Mouse (Mus musculus) midbrain, postnatal 0 days (tissue): ENCODE measurements around the gene Cd200. TPM values are rescaled to one million over a fixed set of nuclear protein-coding genes. Genes with fewer than 3 reads are reported as not detected.

ENCODE experiments used
- ATAC-seq: fragments of 200-750 bp; cut with Nextera tagmentation; 2 replicates; pipeline ENCODE4 v1.8.0; 2017; ENCODE audit warnings: moderate number of reproducible peaks, mild to moderate bottlenecking, moderate TSS enrichment, moderate library complexity; ENCODE audit not compliant: low FRiP score
- DNase-seq: peaks from one replicate; pipeline ENCODE4 v3.0.0-alpha.2; 2015; ENCODE audit warnings: low spot score
- H3K27ac ChIP-seq: fragments of 300-500 bp; sonication (generic); 2 replicates; pipeline ENCODE4 v1.5.1; 2014; ENCODE audit warnings: low read depth, mild to moderate bottlenecking, low read length, mixed read lengths
- H3K27me3 ChIP-seq: fragments of 300-500 bp; sonication (generic); 2 replicates; pipeline ENCODE4 v1.6.1; 2014; ENCODE audit warnings: low read length, control low read depth, mixed read lengths; ENCODE audit not compliant: insufficient read depth
- H3K36me3 ChIP-seq: fragments of 300-500 bp; sonication (generic); 2 replicates; pipeline ENCODE4 v1.6.1; 2014; ENCODE audit warnings: low read length, control low read depth, mixed read lengths; ENCODE audit not compliant: insufficient read depth
- H3K4me1 ChIP-seq: fragments of 300-500 bp; sonication (generic); 2 replicates; pipeline ENCODE4 v1.6.1; 2014; ENCODE audit warnings: mild to moderate bottlenecking, control low read depth, antibody characterized with exemption, low read length, mixed read lengths; ENCODE audit not compliant: insufficient read depth
- H3K4me2 ChIP-seq: fragments of 300-500 bp; sonication (generic); 2 replicates; pipeline ENCODE4 v1.6.1; 2014; ENCODE audit warnings: low read depth, mild to moderate bottlenecking, low read length, mixed read lengths; ENCODE audit not compliant: poor library complexity, severe bottlenecking
- H3K4me3 ChIP-seq: fragments of 300-500 bp; sonication (generic); 2 replicates; pipeline ENCODE4 v1.5.1; 2014; ENCODE audit warnings: low read depth, mild to moderate bottlenecking, low read length, moderate library complexity
- H3K9ac ChIP-seq: fragments of 300-500 bp; sonication (generic); replicated peaks from 2 replicates; pipeline ENCODE4 v1.6.1; 2014; ENCODE audit warnings: mild to moderate bottlenecking, low read length, moderate library complexity, mixed read lengths; ENCODE audit not compliant: poor library complexity, severe bottlenecking
- H3K9me3 ChIP-seq: fragments of 300-500 bp; sonication (generic); 2 replicates; pipeline ENCODE4 v1.6.1; 2016; ENCODE audit warnings: low read length, control low read depth
- CTCF ChIP-seq: IDR thresholded peaks from 2 replicates; pipeline ENCODE4 v1.5.1; 2016; ENCODE audit warnings: antibody characterized with exemption, mild to moderate bottlenecking
- WGBS: fragments of 180-500 bp; shearing (Covaris S2); extraction: QIAGEN DNeasy Blood & Tissue Kit; methylation state at CpG from one replicate; pipeline ENCODE4 v1.1.7; 2014; 5-methylcytosine and 5-hydroxymethylcytosine counted together
- polyA plus RNA-seq: library from polyadenylated mRNA; unstranded; fragments of >200 nt; fragmentation: Nextera tagmentation; extraction: Ambion mirVana; gene quantifications from 2 replicates; pipeline ENCODE4 v1.2.1, GENCODE M21; 2015
- total RNA-seq: library from RNA; depleted of rRNA; stranded (reverse); fragments of >200 nt; gene quantifications from 2 replicates; pipeline ENCODE4 v1.2.3, GENCODE M21; 2014; rRNA removed

The Cd200 gene
- total and polyA plus RNA-seq, 2 experiments from 2014 or later = 272 to 514 TPM

DNA sequence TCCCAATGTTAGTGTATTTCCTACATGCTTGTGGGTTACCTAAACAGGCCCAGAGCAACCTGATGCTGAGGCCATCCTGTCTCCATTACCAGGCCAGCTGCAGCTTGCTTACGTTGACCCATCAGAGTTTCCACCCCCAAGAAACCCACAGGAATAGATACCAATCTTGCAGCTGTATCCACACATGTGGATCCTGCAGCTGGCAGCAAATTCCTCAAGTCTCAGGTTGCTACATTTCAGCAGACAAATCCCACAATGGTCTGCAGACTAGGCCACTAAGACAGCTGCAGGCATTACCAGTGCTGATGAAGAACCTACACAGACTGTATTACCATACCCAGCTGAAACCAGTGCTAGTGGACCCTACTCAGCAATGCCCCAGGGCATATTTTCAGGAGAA, 72.4 kb downstream of the Cd200 start:
- ATAC-seq (no peak), DNase-seq (no peak)
- Histone ChIP-seq H3K27ac (no peak overlapping the region), H3K9me3 (no peaks in the 10 kb centered on the region), H3K4me2 (no peak overlapping the region), H3K4me3 (no peak overlapping the region), H3K9ac (no peak overlapping the region), H3K4me1 (no peaks in the 10 kb centered on the region), H3K27me3 (no peaks in the 10 kb centered on the region), H3K36me3 (no peaks in the 10 kb centered on the region)
- WGBS = 92% methylated on average over 1 of the region's 1 CpGs
- TF ChIP-seq CTCF = no peak

DNA sequence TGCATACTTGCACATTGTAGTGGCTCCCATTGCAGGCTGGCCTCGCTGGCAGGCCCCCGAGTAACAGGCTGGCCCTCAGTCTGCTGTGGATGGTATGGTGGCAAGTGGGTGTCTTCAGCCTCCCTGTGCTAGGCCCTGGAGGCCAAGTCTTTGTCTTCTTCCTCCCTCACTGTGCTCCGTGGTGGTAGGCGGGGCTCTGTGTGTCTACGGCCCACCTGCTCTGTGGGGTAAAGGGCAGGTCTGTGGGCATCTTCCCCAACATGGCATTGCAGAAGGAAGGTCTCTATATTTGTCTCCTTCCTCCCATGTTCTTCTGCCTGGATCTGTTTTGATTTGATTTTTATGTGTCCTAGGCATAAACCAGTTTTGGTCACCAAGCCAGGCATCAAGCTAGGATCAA, 74.0 kb downstream of the Cd200 start:
- H3K4me1 ChIP-seq = no peaks in the 10 kb centered on the region
- ATAC-seq (no peak), DNase-seq (no peak)
- TF ChIP-seq CTCF = no peak
- no peak overlapping the region for H3K4me2 ChIP-seq
- H3K9ac ChIP-seq = no peak overlapping the region
- H3K4me3 ChIP-seq = no peak overlapping the region
- H3K9me3 ChIP-seq = no peaks in the 10 kb centered on the region
- H3K36me3 ChIP-seq = no peaks in the 10 kb centered on the region
- no peaks in the 10 kb centered on the region for H3K27me3 ChIP-seq
- WGBS = 89% methylated on average over 5 of the region's 5 CpGs
- no peak overlapping the region for H3K27ac ChIP-seq

DNA sequence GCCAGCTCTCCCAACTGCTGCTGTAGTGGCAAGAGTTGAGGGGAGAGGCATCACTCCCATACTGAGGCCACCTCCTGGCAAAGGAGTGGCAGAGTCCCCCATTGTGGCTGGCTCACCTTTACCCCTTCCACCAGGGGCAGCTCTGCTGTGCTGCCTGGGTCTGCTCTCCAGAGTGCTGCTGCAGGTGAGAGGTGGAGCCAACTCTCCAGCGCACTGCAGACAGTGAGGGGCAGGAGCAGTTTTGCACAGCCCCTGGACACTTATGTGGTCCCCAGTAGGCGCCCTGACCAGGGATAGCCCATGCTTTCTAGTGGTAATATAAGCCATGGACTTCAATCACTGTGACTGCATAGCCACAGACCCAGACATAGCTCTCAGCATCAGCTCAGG, 74.5 kb downstream of the Cd200 start:
- Histone ChIP-seq H3K4me1 (no peaks in the 10 kb centered on the region), H3K9ac (no peak overlapping the region), H3K9me3 (no peaks in the 10 kb centered on the region), H3K27ac (no peak overlapping the region), H3K4me2 (no peak overlapping the region), H3K36me3 (no peaks in the 10 kb centered on the region), H3K27me3 (no peaks in the 10 kb centered on the region), H3K4me3 (no peak overlapping the region)
- DNase-seq (no peak), ATAC-seq (no peak)
- WGBS = 66% methylated on average over 2 of the region's 2 CpGs
- TF ChIP-seq CTCF = no peak

DNA sequence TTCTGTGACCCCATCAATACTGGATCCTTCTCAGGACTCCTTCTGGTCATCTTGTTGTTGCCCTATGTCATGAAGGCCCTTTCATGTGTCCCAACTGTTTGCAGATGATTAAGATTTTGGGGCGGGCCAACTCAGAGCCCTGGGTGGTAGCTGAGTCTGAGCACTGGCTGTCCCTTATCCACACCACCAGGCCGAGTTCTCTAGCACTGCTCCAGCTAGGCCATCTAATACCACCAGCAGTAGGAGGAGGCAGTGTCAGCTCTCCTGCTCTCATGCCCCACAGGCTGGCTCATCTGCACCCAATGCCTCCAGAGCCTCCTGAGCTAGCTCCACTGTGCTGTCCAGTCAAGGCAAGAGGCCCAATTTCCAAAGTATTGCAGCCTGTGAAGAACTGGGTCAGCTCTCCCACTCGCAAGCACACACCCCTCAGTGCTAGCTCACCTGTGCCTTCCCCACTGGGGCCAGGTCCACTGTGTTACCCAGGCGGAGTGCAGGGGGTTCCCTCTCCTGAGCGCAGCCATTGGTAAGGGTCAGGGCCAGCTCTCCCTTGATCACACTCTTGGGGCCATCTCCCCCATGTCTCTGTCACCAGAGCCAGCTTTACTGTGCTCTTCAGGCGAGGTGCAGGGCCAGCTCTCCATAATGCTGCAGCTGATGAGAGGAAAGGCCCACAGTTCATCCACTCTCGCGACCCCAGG, 75.0 kb downstream of the Cd200 start:
- Histone ChIP-seq H3K9ac (no peak overlapping the region), H3K27me3 (no peaks in the 10 kb centered on the region), H3K4me2 (no peak overlapping the region), H3K27ac (no peak overlapping the region), H3K9me3 (no peaks in the 10 kb centered on the region), H3K4me3 (no peak overlapping the region), H3K4me1 (no peaks in the 10 kb centered on the region), H3K36me3 (no peaks in the 10 kb centered on the region)
- DNase-seq (no peak), ATAC-seq (0 out of 2 replicates have a peak, but pooled peaks have one; percentile 45)
- TF ChIP-seq CTCF = no peak
- WGBS = 89% methylated on average over 8 of the region's 8 CpGs

DNA sequence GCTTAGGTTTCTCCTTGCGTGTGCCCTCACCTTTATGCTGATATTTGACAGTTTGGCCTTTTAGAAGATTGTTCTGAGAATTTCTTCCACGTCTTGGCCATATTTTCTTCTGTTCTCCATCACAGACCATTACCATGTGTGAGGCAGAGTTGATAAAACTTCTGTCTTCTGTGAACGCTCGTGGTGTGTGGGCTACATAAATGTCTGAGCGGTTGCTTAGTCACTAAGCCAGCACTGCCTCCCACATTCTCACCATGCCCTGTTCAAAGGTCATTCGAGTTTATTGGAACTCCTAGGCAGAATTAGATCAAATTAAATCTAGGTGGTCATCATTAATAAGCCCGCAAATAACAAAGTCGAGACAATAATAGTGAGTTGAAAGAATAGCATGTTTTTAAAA, 76.3 kb downstream of the Cd200 start:
- no peaks in the 10 kb centered on the region for H3K27me3 ChIP-seq
- H3K4me3 ChIP-seq = no peak overlapping the region
- no peak overlapping the region for H3K27ac ChIP-seq
- whole genome bisulfite sequencing = 52% methylated on average over 8 of the region's 8 CpGs
- DNase-seq (no peak), ATAC-seq (no peak)
- no peak overlapping the region for H3K4me2 ChIP-seq
- H3K9me3 ChIP-seq = no peaks in the 10 kb centered on the region
- no peak for TF ChIP-seq CTCF
- no peaks in the 10 kb centered on the region for H3K36me3 ChIP-seq
- no peak overlapping the region for H3K9ac ChIP-seq
- no peaks in the 10 kb centered on the region for H3K4me1 ChIP-seq

Other genes starting within 250 kb of the Cd200 start
- gene Btla, start 184.7 kb downstream of the Cd200 start, total RNA-seq = 0.52 TPM in 1 of 2 replicates, not detected in the other
- 0.12 and 0.21 TPM in 2 replicates for gene Btla, start 184.7 kb downstream of the Cd200 start, polyA plus RNA-seq
- not detected in 2 replicates for gene Gm609, start 83.9 kb upstream of the Cd200 start, total RNA-seq
- gene Gm609, start 83.9 kb upstream of the Cd200 start, polyA plus RNA-seq = not detected in 2 replicates
- not detected in 2 replicates for gene Gm17783, start 123.0 kb upstream of the Cd200 start, total RNA-seq
- not detected in 2 replicates for gene Gm17783, start 123.0 kb upstream of the Cd200 start, polyA plus RNA-seq
- not detected in 2 replicates for gene Slc9c1, start 126.3 kb upstream of the Cd200 start, total RNA-seq
- gene Slc9c1, start 126.3 kb upstream of the Cd200 start, polyA plus RNA-seq = not detected in 2 replicates
- gene Gcsam, start 201.3 kb upstream of the Cd200 start, total RNA-seq = not detected in 2 replicates
- gene Gcsam, start 201.3 kb upstream of the Cd200 start, polyA plus RNA-seq = not detected in 2 replicates
- gene BC016579, start 245.0 kb upstream of the Cd200 start, total RNA-seq = not detected in 2 replicates
- gene BC016579, start 245.0 kb upstream of the Cd200 start, polyA plus RNA-seq = not detected in 2 replicates